Mouse (Mus musculus): ENCODE data around the gene Lhx4.

Gene Lhx4

DNA sequence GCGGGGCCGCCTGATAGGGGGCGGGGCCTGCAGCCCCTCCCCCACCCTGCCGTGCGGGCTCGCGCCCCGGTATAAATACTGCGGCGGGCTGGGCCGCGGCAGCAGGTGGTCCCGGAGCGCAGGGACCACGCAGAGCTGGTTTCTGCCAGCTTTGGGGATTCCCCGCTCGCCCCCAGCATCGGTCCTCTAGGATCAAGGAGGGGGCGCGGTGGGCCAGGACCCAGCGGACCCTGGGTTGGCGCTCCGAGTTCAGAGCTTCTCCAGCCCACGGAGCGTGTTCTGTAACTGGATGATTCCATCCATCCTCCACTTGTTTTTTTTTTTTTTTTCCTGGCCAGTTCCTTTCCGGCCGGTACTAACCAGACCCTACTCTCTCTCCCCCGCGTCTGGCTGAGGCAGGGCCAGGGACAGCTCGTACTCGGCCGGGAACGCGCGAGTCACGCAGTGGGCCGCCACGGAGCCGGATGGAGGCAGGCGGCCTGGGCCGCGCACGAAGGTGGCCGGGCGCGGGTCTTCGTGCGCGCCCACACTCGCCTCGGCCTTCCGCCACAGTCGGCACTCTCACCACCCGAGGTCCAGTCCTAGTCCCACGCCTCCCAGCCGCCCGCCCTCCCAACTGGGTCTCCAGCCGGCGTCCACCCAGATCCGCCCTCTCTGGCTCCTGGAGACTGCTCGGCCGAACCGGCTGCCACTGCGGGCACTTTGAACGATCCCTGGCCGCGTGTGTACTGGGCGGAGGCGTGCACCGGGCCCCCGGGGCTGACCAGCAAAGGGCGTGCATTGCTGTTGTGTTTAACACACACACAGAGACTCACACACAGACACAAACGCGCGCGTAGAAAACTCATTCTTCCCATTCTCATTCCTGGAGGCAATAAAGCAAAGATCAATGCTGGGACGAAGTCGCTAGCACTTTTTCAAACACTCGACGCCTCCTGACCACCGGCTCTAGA lies 8.8 kb downstream of the Lhx4 start:
- DNase-seq = no peak

GRCm38 (mm10) chr1:155741988-155742387 lies 9.5 kb downstream of the Lhx4 start:
- peak; percentile 30 for DNase-seq

DNA sequence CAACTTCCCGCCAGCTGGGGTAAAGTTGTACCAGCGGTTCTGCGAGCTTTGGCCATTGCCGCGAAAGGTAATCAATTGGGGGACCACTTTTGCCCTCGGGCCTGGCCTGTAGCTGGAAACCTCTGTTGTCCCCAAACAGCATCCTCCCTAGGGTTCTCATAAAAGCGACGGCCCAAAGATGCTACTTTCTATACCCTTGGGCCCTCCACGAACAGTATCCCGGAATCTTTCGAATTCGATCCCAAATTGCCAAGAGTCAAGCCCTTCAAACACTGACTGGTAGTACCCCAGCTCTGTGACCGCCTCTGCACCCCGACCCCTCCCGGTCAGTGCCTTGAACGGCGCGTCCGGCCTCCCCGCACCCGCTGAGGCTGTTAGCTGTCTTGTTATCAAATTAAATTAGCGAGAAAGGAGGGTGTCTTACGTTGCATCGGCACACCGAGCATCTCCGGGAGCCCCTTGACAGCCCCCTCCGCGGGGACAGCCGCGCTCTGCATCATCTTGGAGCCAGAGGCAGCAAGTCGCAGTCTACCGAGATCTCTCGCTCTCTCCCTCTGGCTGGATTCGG lies 10.0 kb downstream of the Lhx4 start:
- DNase-seq = no peak

DNA sequence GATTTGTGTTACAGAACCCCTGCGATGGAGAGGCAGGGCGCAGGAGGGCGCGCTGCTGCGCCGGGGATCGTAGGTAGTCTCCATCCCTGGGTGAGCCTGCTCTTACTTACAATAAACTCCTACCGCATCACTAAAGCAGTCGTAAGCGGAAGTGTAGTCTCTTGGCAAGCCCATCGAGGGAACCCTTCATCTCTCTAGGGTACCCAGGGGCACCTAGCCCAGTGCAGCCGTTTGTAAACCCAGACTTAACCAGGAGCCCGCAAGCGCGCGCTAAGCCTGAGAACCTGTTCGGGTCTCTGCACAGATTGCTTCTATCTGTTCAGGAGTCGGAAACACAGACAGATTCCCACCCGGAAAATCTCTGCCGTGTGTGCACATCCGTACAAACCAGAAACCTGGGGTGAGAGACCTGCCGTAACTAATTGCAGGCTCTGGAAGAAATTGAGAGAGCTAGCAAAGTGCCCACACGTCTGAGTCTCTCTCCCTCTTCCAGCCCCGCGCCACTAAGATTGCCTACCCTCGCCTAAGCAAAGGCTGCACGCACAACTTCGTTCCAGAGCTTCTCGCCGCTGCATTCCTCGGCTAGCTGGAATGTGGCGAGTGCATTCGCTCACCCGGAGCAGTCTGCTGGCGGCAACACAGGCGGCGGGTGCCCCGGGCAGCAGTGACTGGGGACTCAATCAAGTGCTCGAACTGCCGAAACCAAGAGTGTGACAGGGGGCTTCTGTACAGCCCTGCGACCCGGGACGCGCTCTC lies 10.7 kb downstream of the Lhx4 start:
- DNase-seq = peak; percentile 23

- DNase-seq = no peak
Measured at GRCm38 (mm10) chr1:155737809-155738383, 13.6 kb downstream of the Lhx4 start.

GRCm38 (mm10) chr1:155737017-155737808 lies 14.3 kb downstream of the Lhx4 start:
- DNase-seq = no peak

DNA sequence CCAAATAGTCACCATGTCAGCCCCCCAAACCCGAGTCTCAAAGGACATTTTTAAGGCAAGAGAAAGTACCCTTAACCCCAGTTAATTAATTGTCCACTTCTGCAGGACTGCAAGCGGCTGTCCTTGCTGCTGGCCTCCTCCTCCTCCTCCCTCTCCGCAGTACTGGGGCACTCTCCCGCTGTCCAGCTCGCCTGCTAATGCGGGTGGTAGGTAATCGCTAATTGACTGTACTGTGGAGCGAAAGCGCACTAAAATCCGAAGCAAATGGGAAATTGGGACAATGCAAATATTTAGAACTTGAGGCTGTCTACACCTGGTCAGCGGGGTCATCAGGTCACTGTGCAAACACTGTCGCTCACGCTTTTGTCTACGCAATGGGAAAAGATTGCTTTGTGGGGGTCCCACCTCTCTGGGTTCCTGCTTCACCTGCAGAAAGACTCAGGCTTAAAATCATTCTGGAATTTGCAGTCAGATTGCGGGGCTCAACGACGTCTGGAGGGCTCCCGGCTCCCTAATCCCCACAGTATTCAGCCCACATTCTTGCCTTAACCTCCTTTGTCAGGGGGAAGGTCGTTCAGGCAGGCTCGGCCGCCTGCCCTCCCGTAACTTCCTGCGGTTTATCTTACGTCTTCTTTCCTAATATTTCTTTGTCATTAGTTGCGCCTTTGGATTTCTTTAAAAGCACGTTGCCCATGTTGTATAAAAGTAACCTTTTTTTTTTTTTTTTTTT lies 15.2 kb downstream of the Lhx4 start:
- no peak for DNase-seq

DNA sequence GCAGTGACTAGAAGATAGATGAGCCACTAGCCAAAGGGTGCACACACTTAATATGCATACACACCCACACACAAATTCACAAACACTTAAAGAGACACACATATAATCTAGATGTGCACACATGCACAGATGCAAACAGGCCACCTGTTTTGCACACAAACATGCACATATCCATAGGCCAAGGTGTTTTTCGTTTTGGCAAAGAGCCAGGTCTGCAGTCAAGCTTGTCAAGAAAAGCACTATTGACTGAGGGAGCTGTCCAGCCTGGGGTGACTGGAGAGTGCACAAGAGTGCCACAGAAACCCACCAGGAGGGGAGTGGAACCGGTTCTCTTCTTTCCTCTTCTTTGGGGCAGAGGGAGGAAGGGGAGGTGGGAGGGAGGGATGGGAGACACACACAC lies 20.3 kb downstream of the Lhx4 start:
- no peak for DNase-seq

GRCm38 (mm10) chr1:155729113-155729795 lies 22.2 kb downstream of the Lhx4 start:
- no peak for DNase-seq

GRCm38 (mm10) chr1:155727830-155728229 lies 23.7 kb downstream of the Lhx4 start:
- DNase-seq = no peak

- no peak for DNase-seq
Measured at GRCm38 (mm10) chr1:155725876-155726275, 25.6 kb downstream of the Lhx4 start.

GRCm38 (mm10) chr1:155724301-155724700 lies 27.2 kb downstream of the Lhx4 start:
- no peak for DNase-seq

GRCm38 (mm10) chr1:155722185-155722584 lies 29.3 kb downstream of the Lhx4 start:
- DNase-seq = peak; percentile 53

DNA sequence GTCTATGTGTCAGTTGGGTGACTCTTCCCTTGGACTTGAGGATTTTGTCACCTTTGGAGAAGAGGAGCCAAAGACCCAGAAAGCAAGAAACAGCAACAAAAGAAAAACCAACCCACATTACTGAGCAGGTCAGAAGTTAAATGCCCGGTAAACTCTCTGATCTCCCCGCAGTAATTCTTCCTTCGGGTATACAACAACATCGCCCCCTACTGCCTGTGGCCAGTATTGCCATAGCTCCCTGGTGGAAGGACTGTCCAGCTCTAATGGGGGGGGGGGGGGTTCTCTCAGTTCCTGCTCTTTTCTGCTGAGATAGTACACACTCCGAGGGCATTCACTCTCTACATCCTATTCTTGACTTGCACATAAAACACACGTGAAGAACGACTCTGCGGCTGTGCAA lies 30.0 kb downstream of the Lhx4 start:
- peak; percentile 32 for DNase-seq

DNA sequence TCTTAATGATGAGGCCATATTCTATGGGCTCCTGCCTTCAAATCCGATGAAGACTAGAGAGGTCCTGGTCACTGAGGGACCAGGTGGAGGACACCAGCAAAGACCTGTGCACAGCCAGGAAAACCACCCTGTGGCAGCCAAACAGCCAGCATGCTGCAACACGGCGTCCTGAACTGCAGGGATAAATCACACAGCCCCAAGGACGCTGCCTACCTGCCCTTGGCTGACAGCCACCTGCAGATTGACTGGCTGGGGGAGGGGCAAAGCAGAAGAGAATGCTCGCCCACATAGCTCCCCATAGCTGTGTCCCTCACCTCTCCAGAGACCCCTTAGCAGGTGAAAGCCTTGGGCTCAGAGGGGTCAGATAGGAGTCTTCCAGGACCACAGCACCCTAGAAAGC lies 31.5 kb downstream of the Lhx4 start:
- no peak for DNase-seq

- no peak for DNase-seq
Measured at GRCm38 (mm10) chr1:155718851-155719250, 32.6 kb downstream of the Lhx4 start.

DNA sequence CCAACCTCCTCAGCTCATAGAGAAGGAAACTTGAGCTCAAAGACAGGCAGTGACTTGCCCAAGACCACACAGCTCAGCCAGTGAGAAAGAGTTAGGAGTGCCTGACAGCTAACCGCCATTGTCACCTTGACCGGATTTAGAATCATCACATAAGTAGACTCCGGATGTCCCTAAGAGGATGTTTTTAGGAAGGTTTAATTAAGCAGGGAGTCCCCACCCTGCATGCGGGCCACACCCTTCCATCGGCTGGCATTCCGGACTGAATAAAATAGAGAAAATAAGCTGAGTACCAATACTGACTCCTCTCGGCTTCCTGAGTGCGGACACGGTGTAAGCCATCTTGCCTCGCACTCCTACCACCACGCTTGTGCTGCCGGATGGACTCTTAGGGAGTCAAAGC lies 34.2 kb downstream of the Lhx4 start:
- DNase-seq = no peak

DNA sequence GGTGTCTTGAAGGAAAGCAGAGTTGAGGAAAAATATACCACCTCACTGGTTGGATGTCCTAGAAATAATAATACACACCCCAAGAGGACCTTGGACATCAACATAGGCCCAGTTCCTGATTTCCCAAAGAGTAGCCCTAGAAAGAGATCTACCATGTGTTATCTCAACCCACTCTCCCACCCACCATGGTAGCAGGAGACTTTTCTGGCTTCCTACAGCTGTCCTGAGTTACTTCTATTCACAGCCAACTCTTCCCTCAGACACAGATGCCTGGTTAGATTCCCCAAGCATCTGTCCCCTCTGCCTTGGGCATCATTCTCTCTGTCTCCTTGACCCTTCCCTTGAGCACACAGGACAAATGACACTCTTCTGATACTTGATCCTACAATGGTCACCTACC lies 36.1 kb downstream of the Lhx4 start:
- DNase-seq = no peak

- DNase-seq = no peak
Measured at GRCm38 (mm10) chr1:155713306-155713705, 38.2 kb downstream of the Lhx4 start.

GRCm38 (mm10) chr1:155704182-155704581 lies 47.3 kb downstream of the Lhx4 start:
- DNase-seq = no peak

- DNase-seq = no peak
Measured at GRCm38 (mm10) chr1:155703191-155703680, 48.2 kb downstream of the Lhx4 start.
